Comparison of ENCODE assay signal across 8 mouse cellular contexts in the genomic region with DNA sequence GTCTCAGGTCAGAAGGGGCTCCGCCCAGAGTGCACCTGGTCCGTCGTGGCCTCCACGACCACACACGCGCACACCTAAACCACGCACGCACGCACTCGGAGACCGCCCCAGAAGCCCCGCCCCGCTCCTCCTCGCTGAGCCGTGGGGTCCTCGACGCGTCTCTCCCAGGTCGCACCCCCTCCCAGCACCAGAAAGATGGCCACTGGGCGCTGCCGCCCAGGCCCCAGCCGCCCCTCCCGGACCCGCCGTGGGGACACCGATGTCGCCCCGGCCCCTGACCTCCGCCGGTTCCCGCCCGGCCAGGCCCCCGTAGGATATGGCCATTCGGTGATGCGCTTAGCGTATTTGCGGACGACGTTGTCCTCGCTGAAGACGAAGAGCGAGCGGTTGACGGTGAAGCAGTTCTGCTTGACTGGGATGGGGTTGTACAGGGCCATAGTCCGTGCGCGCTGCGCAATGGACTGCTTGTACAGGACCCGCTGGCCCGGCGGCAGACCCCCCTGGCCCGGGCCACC. TPM values are rescaled to one million over a fixed set of nuclear protein-coding genes. Genes with fewer than 3 reads are reported as not detected.
DNase-seq lines count a peak whose midpoint lies in the region; ATAC-seq and TF ChIP-seq lines count a peak whose summit lies in the region.

No protein-coding gene starts in this region.

- H3K27ac ChIP-seq in heart, adult 2 months: no peak overlapping the region
- no peak overlapping the region for H3K27ac ChIP-seq in ES-E14 (ENCODE audit: insufficient read depth, low read depth, low read length, poor library complexity, severe bottlenecking)
- H3K27ac ChIP-seq in embryonic facial prominence, embryonic 13.5 days: no peak overlapping the region
- no peak overlapping the region for H3K27ac ChIP-seq in intestine, embryonic 16.5 days (ENCODE audit: low read length)
- H3K27ac ChIP-seq in stomach, embryonic 15.5 days: no peak overlapping the region

- peak overlapping the region; percentile 100 for H3K4me2 ChIP-seq in embryonic facial prominence, embryonic 13.5 days
- H3K4me2 ChIP-seq in intestine, embryonic 16.5 days (ENCODE audit: low read depth, low read length): peak overlapping the region; percentile 98
- peak overlapping the region; percentile 99 for H3K4me2 ChIP-seq in stomach, embryonic 15.5 days

- in situ Hi-C loops in ES-E14 (cut with MboI; ENCODE audit: low sequenced_read_pairs in 2 of 2, unreplicated experiment in 2 of 2): no loop called here

- H3K9me3 ChIP-seq in ES-E14 (ENCODE audit: control insufficient read depth, insufficient read depth, low read depth, low read length): no peaks in the 10 kb centered on the region
- no peaks in the 10 kb centered on the region for H3K9me3 ChIP-seq in embryonic facial prominence, embryonic 13.5 days
- H3K9me3 ChIP-seq in intestine, embryonic 16.5 days (ENCODE audit: control insufficient read depth, low read length): no peaks in the 10 kb centered on the region
- no peaks in the 10 kb centered on the region for H3K9me3 ChIP-seq in stomach, embryonic 15.5 days

- ATAC-seq in embryonic facial prominence, embryonic 13.5 days (ENCODE audit: insufficient number of reproducible peaks, insufficient read depth, low FRiP score, low TSS enrichment, low read depth): peak; percentile 52
- ATAC-seq in intestine, embryonic 16.5 days: peak; percentile 49
- ATAC-seq in megakaryocyte-erythroid progenitor cell, adult 5-6 weeks (replicated peaks; ENCODE audit: low FRiP score, low TSS enrichment, poor library complexity, severe bottlenecking): 0 out of 2 replicates have a peak, but pooled peaks have one; percentile 1
- ATAC-seq in stomach, embryonic 15.5 days (ENCODE audit: insufficient read depth, low FRiP score, low read depth): peak; percentile 24; the same call in 1 of the 2 replicates

- DNase-seq in heart, adult 2 months: no peak
- DNase-seq in heart, adult 8-10 months (ENCODE audit: low spot score): no peak
- DNase-seq in ES-E14 (ENCODE audit: low read depth, low spot score): no peak
- DNase-seq in thymus, postnatal 10 days (ENCODE audit: low spot score in 2 of 2): no peak

- TF ChIP-seq CTCF in heart, adult 2 months (IDR thresholded peaks at IDR 0.05): no peak

- no peak for TF ChIP-seq EP300 in heart, adult 2 months (IDR thresholded peaks at IDR 0.05; ENCODE audit: insufficient read depth, low read depth, low read length)

- no peaks in the 10 kb centered on the region for H3K36me3 ChIP-seq in heart, adult 2 months (ENCODE audit: control insufficient read depth, insufficient read depth, low read length)
- H3K36me3 ChIP-seq in ES-E14 (ENCODE audit: control insufficient read depth, insufficient read depth, low read length, poor library complexity, severe bottlenecking): no peaks in the 10 kb centered on the region
- H3K36me3 ChIP-seq in embryonic facial prominence, embryonic 13.5 days: no peaks in the 10 kb centered on the region
- no peaks in the 10 kb centered on the region for H3K36me3 ChIP-seq in intestine, embryonic 16.5 days (ENCODE audit: control insufficient read depth, insufficient read depth, low read length)
- H3K36me3 ChIP-seq in stomach, embryonic 15.5 days: no peaks in the 10 kb centered on the region

- no peaks in the 10 kb centered on the region for H3K79me2 ChIP-seq in heart, adult 2 months (replicated peaks; ENCODE audit: control insufficient read depth, insufficient read depth, low read length)

- intact Hi-C loops in heart, adult 2 months (cut with DNase I): no loop called here

- peak overlapping the region; percentile 30 for H3K4me3 ChIP-seq in heart, adult 2 months
- H3K4me3 ChIP-seq in ES-E14 (ENCODE audit: insufficient read depth in 1 of 2, low read depth in 1 of 2, low read length in 2 of 2, poor library complexity in 1 of 2, severe bottlenecking in 1 of 2): peak overlapping the region; percentile 91
- H3K4me3 ChIP-seq in embryonic facial prominence, embryonic 13.5 days: peak overlapping the region; percentile 62
- H3K4me3 ChIP-seq in intestine, embryonic 16.5 days (ENCODE audit: low read length): peak overlapping the region; percentile 60
- peak overlapping the region; percentile 53 for H3K4me3 ChIP-seq in stomach, embryonic 15.5 days (replicated peaks)

- peaks cover 12% of the 10 kb centered on the region for H3K27me3 ChIP-seq in heart, adult 2 months (ENCODE audit: control insufficient read depth, insufficient read depth, low read length)
- peaks cover 34% of the 10 kb centered on the region for H3K27me3 ChIP-seq in embryonic facial prominence, embryonic 13.5 days
- peaks cover 19% of the 10 kb centered on the region for H3K27me3 ChIP-seq in intestine, embryonic 16.5 days (replicated peaks; ENCODE audit: control insufficient read depth, insufficient read depth, low read length)
- H3K27me3 ChIP-seq in stomach, embryonic 15.5 days (replicated peaks): peaks cover 32% of the 10 kb centered on the region

- TF ChIP-seq POLR2A in heart, adult 2 months (IDR thresholded peaks at IDR 0.05; ENCODE audit: insufficient read depth, low read depth, low read length): no peak

- H3K9ac ChIP-seq in heart, adult 2 months (ENCODE audit: low read depth, low read length): no peak overlapping the region
- no peak overlapping the region for H3K9ac ChIP-seq in ES-E14 (ENCODE audit: insufficient read depth, low read depth, low read length, poor library complexity, severe bottlenecking)
- H3K9ac ChIP-seq in embryonic facial prominence, embryonic 13.5 days: peak overlapping the region; percentile 60
- H3K9ac ChIP-seq in intestine, embryonic 16.5 days (ENCODE audit: low read depth, low read length): peak overlapping the region; percentile 55
- no peak overlapping the region for H3K9ac ChIP-seq in stomach, embryonic 15.5 days

- WGBS in heart, adult 2 months: 1% methylated on average over 52 of the region's 52 CpGs
- WGBS in embryonic facial prominence, embryonic 13.5 days: 0% methylated on average over 40 of the region's 52 CpGs
- WGBS in intestine, embryonic 16.5 days: under 1% methylated on average over 50 of the region's 52 CpGs
- WGBS in stomach, embryonic 15.5 days: 1% methylated on average over 46 of the region's 52 CpGs

- H3K4me1 ChIP-seq in heart, adult 2 months (ENCODE audit: control insufficient read depth, insufficient read depth, low read length): no peaks in the 10 kb centered on the region; the same call in 1 of the 2 replicates
- no peaks in the 10 kb centered on the region for H3K4me1 ChIP-seq in ES-E14 (ENCODE audit: control insufficient read depth in 2 of 2, insufficient read depth in 2 of 2, low read length in 2 of 2, poor library complexity in 1 of 2)
- H3K4me1 ChIP-seq in embryonic facial prominence, embryonic 13.5 days: peaks cover 12% of the 10 kb centered on the region
- peaks cover 13% of the 10 kb centered on the region for H3K4me1 ChIP-seq in intestine, embryonic 16.5 days (ENCODE audit: control insufficient read depth, insufficient read depth, low read length)
- H3K4me1 ChIP-seq in stomach, embryonic 15.5 days: peaks cover 19% of the 10 kb centered on the region

TF ChIP-seq in ES-E14, 5 proteins besides CTCF, POLR2A, EP300 and RAD21:
- TF ChIP-seq HCFC1 (IDR thresholded peaks at IDR 0.05; ENCODE audit: borderline replicate concordance, insufficient read depth, low read length): no peak
- TF ChIP-seq MAFK (IDR thresholded peaks at IDR 0.05; ENCODE audit: insufficient read depth, low read depth, low read length): no peak
- TF ChIP-seq CHD2 (IDR thresholded peaks at IDR 0.05; ENCODE audit: low read depth, low read length): no peak
- TF ChIP-seq ZC3H11A (IDR thresholded peaks at IDR 0.05; ENCODE audit: borderline replicate concordance, low read depth, low read length): no peak
- TF ChIP-seq ZNF384 (IDR thresholded peaks at IDR 0.05; ENCODE audit: low read depth, low read length): no peak

RNA-seq across cellular contexts. Expression of a gene that starts 0.4 kb away (rescaled TPM):
- under 1 TPM; 0.05 to 0.09 TPM for total RNA-seq in heart, adult 2 months (2021)
- 0.12 and 0.25 TPM in 2 replicates for polyA plus RNA-seq in heart, adult 2 months (2012; rRNA removed)
- 1 to 10 TPM in 1 of 4 experiments, under 1 TPM in 2, not detected in 1; 0.32 to 1.1 (median 0.33) TPM for total RNA-seq in heart, adult 8-10 months (2022)
- 2.4 and 5.0 TPM in 2 replicates for total RNA-seq in ES-E14 (2012; rRNA removed)
- 2.4 and 3.6 TPM in 2 replicates for polyA plus RNA-seq in embryonic facial prominence, embryonic 13.5 days (2015; fragmentation: Nextera tagmentation; extraction: Ambion mirVana)
- polyA plus RNA-seq in intestine, embryonic 16.5 days (2015; fragmentation: Nextera tagmentation; extraction: Ambion mirVana): 0.62 and 0.97 TPM in 2 replicates
- not detected in 2 replicates for total RNA-seq in megakaryocyte-erythroid progenitor cell, adult 5-6 weeks (2014; fragmentation: Nextera tagmentation)
- not detected in 2 replicates for total RNA-seq in megakaryocyte-erythroid progenitor cell, adult 5-6 weeks (2017)
- polyA plus RNA-seq in stomach, embryonic 15.5 days (2015; fragmentation: Nextera tagmentation; extraction: Ambion mirVana): 1.1 and 1.2 TPM in 2 replicates

Comparison
In these comparisons a context has a peak if more than half of its experiments do, and no peak if none do; other contexts are left out.
1. H3K4me3 ChIP-seq: peak in every context shown above with its lines; median percentile 91 in ES-E14; 62 in embryonic facial prominence, embryonic 13.5 days; 60 in intestine, embryonic 16.5 days; 53 in stomach, embryonic 15.5 days; 30 in heart, adult 2 months.
2. H3K9ac ChIP-seq: peak in embryonic facial prominence, embryonic 13.5 days (single experiment) and intestine, embryonic 16.5 days (single experiment); none in heart, adult 2 months (single experiment), ES-E14 (single experiment) and stomach, embryonic 15.5 days (single experiment).
3. ATAC-seq: peak in every context shown above with its lines; median percentile 52 in embryonic facial prominence, embryonic 13.5 days; 49 in intestine, embryonic 16.5 days; 24 in stomach, embryonic 15.5 days; 1 in megakaryocyte-erythroid progenitor cell, adult 5-6 weeks.
4. Peak in every context shown above with its lines, with median percentiles within 50 percentile points of each other: H3K4me2 ChIP-seq.